Mouse (Mus musculus) kidney, postnatal 4 days (tissue): ENCODE results near the gene Meox1.

ENCODE experiments used
- DNase-seq, 2 experiments: peaks; one replicate each; pipeline ENCODE4 v3.0.0; 2021; ENCODE audit warnings: mixed read lengths in 2 of 2

Meox1 gene

DNA sequence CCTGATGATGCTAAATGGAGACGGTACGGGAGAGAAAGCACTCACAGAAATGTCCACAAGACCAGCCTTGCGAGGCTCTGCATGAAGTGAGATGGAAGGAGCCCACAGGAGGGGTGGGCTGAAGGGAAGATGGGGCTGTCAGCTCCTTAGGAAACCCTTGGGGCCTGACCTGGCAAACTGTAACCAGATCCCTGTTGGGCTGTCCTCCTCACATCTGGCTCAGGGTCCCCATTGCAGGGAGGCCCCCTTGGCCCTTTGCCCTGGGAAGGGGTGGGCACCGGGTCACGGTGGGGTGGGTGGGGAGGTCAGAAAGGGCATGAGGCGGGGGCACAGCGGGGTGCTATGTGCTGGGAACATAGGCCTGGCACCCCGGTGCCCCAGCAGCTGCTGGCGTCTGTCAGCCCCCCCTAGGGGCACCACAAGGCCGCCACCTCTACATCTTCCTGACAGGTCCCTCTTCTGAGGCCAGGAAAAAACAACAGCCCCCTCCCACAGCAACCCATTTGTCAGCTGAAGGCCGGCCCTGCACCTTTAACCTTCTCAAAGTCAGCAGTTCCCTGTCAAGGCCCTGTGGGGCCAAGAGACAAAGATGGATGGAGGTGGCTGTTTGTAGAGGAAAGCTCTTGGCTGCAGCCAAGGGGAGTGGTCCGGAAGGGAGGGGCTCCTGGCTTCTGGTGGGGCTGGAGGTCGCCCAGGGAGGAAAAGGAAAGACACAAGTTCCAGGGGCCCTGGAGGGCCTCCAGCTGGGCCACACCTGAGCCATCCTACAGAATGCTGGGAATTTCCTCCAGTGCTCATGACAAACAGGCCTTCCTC is 2.6 kb upstream of the Meox1 start:
- DNase-seq: peak; percentile 61 to 75

DNA sequence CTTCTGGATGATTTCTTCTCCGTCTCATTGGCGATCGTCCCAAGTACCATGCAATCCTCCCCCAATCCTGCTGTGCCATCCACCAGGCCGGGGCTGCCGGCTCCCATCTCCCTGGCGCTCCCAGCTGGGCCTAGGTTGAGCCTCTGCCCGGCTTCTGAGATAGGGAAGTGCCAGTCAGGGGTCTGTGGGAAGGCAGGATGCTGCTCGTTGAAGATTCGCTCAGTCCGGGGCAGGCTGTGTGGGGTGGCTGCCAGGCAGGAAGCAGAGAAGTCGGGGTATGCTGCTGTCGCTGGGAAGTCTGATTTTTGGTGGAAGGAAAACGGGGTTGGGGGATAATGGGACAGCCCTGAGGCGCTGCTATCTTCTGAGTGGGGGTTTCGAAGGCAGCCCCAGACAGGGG is 614 bp downstream of the Meox1 start:
- DNase-seq: peak; percentile 52 to 65

DNA sequence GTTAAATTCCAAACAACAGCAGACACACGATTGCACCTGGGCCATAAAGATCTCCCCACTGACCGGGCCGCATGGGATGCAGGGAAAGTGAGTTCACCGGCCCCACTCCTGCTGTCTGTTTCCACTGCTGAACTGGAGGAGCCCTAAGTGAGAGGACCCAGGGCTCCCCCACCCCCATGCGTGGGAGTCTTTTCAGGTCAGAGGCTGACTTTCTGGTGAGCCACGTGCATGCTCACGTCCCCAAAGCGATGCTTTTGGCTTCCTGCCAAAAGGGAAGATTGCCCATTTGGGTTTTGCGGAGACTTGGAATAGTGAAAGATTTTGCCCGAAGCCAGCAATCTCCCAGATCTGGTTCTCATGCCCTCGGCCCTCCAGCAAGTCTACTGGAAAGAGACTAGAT is 2.7 kb downstream of the Meox1 start:
- peak; percentile 53 to 68 for DNase-seq

DNA sequence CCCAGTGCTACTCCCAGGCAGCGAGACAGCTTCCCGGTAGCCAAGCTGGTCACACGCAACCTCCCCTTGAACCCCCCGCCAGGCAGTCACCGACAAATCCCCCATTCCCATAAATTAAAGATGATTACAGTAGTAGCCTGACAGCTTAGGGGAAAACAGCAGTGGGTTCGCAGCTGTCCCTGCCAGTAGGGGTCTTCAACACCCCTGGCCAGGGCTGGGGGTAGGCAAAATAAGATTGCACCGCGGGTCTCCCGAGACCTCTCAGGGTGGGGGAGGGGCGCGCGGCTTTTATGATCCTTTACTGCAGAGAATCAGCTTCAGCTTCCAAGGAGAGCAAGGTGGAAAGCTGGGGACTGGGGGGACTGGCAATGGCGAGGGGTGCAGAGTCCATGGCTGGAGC is 4.4 kb downstream of the Meox1 start:
- peak; percentile 59 to 60 for DNase-seq

DNA sequence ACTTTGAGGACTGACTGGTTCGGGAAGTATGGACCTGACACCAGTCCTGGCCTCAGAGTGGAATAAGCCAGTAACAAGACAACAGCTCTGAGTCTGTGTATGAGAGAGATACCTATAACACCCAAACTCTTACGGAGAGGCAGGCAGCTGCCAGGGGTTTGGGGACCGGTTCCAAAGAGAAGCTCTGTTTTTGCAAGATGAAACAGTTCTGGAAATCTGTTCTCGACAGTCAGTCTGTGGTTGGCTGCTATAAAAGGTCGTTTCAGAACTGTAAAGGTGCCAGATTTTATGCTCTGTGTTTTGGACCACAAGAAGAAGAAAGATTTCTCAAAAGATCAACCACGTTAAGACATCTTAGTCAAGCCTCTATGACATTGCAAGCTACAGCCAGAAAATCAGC is 5.4 kb downstream of the Meox1 start:
- no peak for DNase-seq

DNA sequence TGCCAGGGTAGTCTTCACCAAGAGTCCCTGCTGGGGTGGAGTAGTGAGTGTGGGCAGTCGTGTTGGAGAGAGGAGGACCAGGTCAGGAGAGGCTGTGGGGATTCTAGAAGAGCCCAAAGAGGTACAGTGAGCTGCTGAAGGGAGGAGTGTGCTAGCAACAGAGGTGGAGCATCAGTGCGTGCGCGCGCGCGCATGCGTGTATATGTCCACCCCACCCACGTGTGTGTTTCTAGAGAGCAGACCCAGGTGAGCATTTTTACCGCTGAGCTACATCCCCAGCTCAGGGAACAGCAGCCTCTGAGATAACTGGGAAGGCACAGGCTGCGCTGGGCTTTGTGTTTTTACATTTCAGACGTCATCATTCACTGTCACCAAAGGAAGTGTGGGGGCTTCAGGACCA is 7.7 kb downstream of the Meox1 start:
- DNase-seq: no peak

DNA sequence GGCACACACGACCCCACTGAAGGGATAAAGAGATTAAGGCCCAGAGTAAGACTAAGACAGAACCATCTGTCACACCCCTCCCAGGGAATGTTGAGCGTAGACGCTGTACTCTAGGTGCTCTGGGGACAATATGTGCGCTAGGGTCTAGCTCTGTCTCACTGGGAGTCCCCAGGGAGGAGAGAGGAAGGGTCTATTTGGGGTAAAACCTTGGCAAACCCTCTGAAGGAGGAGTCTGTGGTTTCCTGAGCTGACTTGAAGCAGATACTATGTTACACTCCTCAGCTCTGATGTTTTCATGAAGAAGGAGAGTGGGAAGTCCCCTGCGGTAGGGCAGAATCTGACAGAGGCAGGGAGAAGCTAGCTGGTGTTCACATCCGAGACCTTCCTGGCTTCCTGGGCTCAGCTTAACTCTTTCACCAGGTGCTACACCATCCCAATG is 8.3 kb downstream of the Meox1 start:
- no peak for DNase-seq

DNA sequence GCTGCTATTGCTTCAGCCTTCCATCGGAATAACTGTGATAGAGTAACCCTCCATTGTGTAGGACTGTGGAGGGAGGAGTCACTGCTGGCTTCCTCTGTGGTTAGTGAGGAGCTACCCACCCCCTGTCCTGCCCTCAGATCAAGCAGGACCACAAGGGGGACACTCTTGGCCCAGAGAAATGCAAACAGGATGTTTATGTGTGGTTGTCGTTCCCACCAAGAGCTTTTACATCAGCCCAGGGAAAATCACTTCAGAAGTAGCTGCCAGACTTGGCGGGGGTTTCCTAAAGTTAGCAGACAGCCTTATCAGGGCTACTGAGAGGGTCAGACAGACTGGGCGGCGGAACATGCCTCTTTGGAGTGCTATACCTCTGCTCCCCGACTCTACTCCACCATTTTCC is 8.9 kb downstream of the Meox1 start:
- peak; percentile 37 to 58 for DNase-seq

DNA sequence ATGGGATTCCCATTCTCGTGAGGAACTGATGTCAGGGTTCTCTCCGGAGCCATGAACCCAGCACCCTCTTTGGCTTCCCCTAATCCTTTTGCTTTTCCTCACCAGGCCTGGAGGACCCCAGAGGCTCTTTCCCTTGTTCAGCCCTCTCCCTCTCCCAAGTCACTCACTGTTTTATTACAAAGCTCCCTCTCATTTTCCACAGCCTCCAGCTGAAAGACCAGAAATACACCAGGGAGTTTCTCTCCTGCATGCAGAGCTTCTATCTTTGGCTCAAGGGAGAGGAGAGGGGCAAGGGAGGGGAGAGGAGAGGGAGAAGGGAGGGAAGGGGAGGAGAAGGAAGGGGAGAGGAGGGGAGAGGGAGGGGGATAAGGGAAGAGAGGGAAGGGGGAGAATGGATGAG is 10.3 kb downstream of the Meox1 start:
- DNase-seq: no peak

DNA sequence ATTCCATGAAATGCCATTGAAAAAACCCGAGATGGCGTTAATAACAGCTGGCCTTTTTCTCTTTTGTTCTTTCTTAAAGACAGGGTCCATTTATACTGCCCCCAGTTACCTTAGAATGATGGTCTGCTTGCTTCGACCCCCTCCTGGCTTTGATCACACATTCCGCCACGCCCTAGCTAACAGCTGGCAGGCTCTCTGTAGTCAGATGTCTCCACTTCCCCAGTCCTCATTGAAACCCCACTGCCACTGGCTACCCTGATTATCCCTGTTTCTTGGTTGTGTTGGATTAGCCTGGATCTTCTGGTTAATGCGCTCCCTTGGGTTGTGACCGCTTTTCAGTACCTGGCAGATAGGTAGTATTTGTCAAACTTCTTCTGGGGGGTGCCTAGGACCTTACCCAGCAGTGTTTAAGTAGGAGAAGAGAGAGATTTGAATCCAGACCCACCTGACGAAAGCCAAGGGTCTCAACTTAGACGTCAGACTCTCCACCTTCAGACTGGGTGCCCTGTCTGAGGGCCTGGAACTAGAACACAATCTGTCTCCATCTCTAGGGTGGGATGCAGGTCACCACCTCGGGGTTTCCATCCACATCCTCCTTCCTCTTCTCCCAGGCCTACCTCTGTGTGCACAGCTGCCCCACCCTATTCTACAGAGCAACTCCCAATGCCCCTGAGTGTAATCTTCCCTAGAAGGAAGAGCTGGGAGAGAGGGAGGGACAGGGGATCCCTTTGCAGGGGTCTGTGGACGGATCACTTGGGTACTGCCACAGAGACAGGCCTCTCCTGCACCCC is 11.5 kb downstream of the Meox1 start:
- DNase-seq: no peak

DNA sequence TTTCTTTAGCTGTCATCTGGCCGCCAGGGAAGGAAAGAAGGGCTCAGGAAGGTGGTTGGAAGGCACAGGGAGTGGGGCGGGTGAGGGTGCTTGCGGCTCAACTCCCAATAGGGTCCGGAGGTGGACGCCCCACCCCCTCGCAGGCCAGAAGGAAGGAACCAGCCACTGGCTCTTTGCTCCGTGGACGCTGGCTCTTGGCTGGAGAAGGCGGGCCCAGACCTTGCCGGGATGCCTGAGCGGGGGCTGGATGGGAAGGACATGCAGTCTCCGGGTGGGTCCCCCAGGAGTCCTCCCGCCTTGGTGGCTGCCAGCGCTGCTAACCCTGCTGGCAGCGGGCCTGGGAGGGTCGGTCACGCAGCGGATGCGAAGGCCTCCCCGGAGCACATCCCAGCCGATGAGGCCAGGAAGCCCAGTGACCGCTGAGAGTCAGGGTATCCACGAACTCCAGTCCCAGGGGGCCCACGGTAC is 12.5 kb downstream of the Meox1 start:
- DNase-seq: peak; percentile 83 to 91

DNA sequence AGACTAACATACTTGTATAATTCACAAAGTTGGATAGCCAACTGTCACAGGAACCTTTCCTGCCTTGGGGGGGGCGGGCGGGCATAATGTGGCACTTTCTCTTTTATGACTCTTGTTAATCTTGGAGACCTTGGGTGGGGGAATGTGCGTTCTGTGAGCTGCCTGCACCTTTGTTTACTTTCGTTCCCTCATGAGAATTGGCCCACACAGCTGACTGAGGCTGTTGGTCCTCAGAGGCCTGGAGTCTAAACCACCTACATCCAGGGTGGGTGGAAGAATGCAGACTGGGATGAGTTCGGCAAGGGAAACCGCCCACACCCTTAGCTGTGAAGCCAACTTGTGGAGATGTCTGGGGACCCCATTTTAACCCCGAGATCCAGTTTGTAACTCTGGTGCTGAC is 13.0 kb downstream of the Meox1 start:
- no peak for DNase-seq

DNA sequence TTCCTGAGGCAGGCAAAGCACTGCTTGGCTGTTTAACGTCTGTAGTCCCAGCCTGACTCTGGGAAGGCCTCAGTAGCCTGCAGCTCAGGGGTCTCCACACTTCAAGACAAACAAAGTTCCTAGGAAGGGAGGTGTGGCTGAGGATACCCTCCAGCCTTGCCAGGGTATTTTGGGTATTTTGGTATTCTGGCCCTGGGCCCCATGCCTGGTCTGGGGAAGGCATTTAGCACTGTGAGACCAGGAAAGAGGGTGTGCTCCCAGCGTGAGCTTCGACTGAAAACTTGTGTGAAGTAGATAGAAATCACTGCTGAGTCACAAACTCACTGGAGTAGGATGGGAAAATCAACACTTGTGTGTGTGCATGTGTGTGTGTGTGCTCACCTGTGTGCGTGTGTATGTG is 14.5 kb downstream of the Meox1 start:
- DNase-seq: no peak

DNA sequence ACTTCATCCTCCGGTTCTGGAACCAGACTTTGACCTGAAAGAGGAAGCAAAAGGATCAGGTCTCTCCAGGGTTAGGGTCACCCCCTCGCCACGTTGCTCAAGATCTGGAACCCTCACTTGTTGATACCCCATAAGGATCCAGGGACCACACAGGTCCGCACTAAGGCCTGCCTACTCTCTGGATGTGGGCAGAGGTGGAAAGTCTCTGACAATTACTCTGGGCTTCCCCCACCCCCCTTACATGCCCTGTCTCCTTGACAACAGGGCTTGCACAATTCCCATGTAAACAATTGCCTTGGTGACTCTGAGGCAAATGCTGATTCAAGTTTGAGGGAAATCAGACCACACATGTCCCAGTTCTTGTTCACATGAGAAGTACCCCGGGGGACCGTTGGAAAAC is 15.5 kb downstream of the Meox1 start:
- DNase-seq: no peak

DNA sequence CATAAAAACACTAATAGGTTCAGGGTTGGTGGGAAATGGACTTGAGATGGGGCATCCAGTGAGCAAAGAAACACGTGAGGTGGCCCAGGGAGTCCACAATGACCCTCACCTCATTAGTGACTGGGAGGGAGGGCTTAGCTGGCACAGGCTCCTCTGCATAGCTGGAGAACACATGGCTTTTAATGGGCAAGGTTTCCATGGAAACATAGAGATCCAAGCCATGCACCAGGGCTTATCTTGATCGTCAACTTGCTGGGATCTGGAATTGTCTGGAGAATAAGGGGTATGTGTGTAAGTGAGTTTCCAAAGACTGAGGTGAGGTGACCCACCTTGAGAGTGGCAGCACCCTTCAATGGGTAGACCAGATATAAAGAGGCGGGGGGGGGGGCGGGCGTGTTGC is 19.2 kb downstream of the Meox1 start:
- DNase-seq: no peak

DNA sequence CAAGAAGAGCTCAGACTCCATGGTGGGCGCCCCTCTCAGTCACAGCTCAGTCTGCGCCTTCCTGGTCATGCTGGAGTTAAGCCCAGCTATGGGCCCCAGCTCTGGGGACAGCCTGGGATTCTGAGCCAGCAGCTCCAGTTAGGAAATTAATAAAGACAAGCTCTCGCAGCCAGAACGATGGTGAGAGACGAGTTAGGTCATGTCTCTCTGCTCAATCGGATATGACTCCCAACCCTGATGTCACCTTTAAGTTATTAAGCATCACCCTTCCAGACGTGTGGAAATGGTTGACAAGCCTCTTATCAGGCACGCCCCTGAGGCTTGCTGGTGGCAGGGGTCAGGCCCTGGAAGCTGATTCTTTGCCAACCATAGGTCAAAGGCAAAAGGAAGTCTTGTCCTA is 20.3 kb downstream of the Meox1 start:
- DNase-seq: peak in 1 of 2 experiments; percentile 40

DNA sequence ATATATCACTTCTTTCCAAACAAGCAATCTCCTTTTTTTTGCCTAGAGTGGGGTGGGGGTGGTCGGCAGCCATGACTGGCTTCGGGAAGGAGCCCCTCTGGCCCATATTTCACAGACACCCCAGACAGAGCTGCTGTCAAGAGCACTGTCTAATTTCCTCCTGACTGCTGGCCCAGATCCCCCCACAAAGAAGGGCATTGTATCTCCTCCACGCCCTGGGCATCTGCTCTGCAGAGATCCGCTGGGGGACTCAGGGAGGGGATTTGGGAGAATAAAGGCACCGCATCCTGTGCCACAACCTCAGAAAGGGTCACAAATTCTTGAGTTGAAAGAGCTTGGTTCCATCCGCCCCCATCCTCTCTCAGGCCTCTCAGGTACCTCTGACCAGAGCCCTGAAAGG is 22.7 kb downstream of the Meox1 start:
- DNase-seq: no peak

DNA sequence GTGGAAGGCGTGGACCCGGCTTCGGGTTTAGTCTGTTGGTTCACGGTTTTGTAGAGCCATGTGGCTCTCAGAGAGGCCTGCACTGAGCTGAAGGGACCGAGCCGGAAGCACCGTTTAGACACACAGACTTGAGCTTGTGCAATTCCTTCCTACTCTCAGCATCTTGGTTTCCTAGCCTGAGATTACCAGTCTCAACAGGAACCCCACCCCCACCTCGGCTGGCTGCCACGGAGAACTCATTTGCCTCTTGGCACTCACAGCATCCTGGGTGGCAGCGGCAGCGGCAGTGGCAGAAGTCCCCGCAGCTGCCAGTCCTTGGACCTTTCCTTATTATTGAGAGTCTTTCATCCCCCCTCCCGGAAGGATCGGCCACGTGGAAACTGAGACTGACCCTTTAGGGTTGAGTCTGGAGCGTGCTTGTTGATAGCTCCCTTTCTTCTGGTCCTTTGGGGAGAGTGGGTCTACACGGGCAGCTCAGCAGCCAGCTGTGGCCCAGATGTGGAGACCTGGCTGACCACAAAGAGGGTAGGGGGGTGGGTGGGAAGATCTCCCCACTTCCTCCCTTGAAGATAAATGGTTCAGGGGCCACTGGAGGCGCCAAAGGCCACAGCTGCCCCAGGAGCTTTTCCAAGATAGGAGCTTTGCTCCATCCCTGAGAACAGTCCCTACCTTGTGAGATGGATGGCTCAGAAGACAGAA is 24.0 kb downstream of the Meox1 start:
- DNase-seq: peak; percentile 37 to 60

DNA sequence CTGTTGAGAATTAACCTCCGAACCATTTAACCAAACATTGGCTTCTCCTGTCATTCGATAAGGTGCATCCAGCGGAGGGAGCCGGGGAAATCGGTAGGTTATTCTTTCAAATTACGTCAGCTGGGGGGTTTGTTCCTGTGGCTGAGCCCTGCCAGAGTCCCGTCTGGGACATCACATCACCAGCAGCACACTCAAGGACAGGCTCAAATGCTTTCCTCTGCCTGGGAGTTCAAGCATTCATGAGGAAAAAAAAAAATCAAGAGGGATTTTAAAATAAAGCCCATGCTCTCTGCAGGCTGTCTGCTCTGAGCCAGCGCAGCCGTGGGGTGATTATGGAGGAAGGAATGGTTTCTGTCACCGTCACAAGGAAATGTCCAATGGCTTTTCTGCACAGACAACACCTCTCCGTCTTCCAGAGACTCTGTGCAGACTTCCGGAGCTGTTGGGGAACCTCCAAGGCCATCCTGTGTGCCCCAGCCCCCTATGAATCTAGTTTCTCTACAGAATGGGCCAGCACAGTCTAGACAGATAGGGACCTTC is 26.6 kb downstream of the Meox1 start:
- DNase-seq: peak in 1 of 2 experiments; percentile 46

DNA sequence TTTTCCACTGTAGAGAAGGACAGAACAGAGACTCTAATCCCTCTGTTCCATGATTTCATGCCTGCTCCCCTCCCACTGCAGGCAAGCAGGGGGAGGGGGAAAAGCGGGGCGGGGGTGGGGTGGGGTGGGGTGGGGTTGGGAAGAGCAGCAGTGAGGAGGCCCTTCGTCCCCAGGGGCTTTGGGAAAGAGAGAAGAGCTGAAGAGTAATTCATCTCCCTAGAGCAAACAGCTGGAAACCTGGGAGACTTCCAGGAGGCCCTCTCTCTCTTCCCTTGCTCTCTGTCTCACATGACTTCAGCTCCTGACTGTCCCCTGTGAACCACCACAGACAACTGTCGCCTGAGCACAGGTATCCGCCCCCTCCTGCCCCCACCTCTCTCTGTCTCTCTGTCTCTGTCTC is 35.4 kb downstream of the Meox1 start:
- DNase-seq: no peak

DNA sequence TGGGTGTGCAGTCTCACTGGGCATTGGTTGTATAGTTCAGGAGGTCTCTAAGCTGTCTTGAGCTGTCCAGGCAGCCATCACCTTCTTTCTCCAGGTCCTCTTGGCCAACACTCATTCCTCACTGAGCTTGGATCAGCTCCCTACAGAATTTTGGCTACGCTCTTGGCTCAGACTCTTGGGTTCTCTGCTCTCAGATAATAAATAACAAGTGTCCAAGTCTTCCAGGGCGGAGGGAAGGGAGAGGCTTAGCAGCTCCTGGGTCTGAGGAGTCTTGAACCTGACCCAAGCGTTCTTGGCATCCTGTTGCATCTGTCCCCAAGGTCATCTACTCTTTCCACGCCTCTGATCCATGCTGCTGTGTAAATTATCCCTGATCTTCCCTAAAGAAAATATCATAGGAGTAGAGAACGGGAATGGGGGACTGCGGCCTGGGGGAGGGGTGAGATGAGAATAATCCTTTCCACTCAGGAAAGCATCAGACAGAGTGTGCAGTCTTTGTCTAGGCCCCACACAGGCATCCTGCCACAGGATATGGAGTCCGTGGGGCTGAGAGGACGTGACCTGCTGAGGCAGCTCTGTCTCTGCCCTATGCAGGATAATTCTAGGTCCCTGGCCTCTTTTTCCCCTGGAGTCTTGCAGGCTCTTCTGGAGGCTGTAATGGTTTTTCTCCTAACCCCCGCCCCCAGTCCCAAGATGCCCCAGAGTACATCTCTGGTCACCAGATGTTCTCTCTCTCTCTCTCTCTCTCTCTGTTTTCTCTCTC is 38.0 kb downstream of the Meox1 start:
- DNase-seq: peak; percentile 30 to 35

DNA sequence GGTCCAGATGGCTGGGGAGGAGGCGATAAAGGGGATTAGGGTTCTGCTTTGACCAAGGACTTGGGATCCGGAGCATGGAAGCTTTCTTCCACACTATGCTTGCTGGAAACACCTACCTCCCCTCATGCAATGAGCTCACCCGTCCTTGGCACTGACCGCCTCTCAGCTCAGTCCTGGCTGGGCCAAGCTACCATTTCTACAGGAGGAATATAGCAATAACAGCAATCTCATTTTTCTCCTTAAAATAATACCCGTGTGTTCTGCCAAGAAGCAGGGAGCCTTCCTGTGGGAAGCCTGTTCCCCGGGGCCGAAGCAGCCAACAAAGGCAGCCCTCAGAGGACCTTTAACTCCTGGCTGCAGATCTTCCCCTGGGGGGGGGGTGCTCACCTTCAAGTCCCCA is 43.1 kb downstream of the Meox1 start:
- DNase-seq: no peak
